Mouse (Mus musculus) liver, embryonic 16.5 days (tissue): ENCODE data around the gene H3f3b. TPM values are rescaled to one million over a fixed set of nuclear protein-coding genes. Genes with fewer than 3 reads are reported as not detected.
A peak's percentile ranks its signal among the peaks of the same experiment; 100 is the strongest.

ENCODE experiments used
- ATAC-seq: fragments of 200-750 bp; cut with Nextera tagmentation; 2 replicates; pipeline ENCODE4 v1.8.0; 2017; ENCODE audit warnings: low read depth, mild to moderate bottlenecking, moderate number of reproducible peaks, moderate library complexity
- H3K27ac ChIP-seq: fragments of 300-500 bp; sonication (generic); 2 replicates; pipeline ENCODE4 v1.5.1; 2014; ENCODE audit warnings: mild to moderate bottlenecking, low read length
- H3K27me3 ChIP-seq: fragments of 300-500 bp; sonication (generic); 2 replicates; pipeline ENCODE4 v1.6.1; 2014; ENCODE audit warnings: low read depth, low read length, mixed read lengths; ENCODE audit not compliant: control insufficient read depth, insufficient read depth
- H3K36me3 ChIP-seq: fragments of 300-500 bp; sonication (generic); 2 replicates; pipeline ENCODE4 v1.6.1; 2014; ENCODE audit warnings: mild to moderate bottlenecking; ENCODE audit not compliant: control insufficient read depth, insufficient read depth
- H3K4me1 ChIP-seq: fragments of 300-500 bp; sonication (generic); 2 replicates; pipeline ENCODE4 v1.6.1; 2014; ENCODE audit warnings: low read depth, low read length, mixed read lengths; ENCODE audit not compliant: control insufficient read depth
- H3K4me2 ChIP-seq: fragments of 300-500 bp; sonication (generic); 2 replicates; pipeline ENCODE4 v1.6.1; 2014; ENCODE audit warnings: low read depth, low read length, mixed read lengths
- H3K4me3 ChIP-seq: fragments of 300-500 bp; sonication (generic); 2 replicates; pipeline ENCODE4 v1.5.1; 2014; ENCODE audit warnings: low read depth, mild to moderate bottlenecking, low read length
- H3K9ac ChIP-seq: fragments of 300-500 bp; sonication (generic); 2 replicates; pipeline ENCODE4 v1.6.1; 2014; ENCODE audit warnings: low read depth, low read length
- H3K9me3 ChIP-seq: fragments of 300-500 bp; sonication (generic); replicated peaks from 2 replicates; pipeline ENCODE4 v1.6.1; 2016; ENCODE audit warnings: low read length; ENCODE audit not compliant: control insufficient read depth
- WGBS: fragments of 180-500 bp; shearing (Covaris S2); extraction: QIAGEN DNeasy Blood & Tissue Kit; methylation state at CpG from one replicate; pipeline ENCODE4 v1.1.7; 2014; ENCODE audit not compliant: insufficient replicate concordance; 5-methylcytosine and 5-hydroxymethylcytosine counted together
- polyA plus RNA-seq: library from polyadenylated mRNA; unstranded; fragments of >200 nt; fragmentation: Nextera tagmentation; extraction: Ambion mirVana; gene quantifications from 2 replicates; pipeline ENCODE4 v1.2.1, GENCODE M21; 2015

The H3f3b gene
- polyA plus RNA-seq, 1 experiment from 2014 or later, result 527 TPM

- no peak for ATAC-seq
- 80% methylated on average over 13 of the region's 13 CpGs for WGBS
- Histone ChIP-seq H3K4me2 (no peak overlapping the region), H3K9ac (no peak overlapping the region), H3K4me1 (peaks cover 34% of the 10 kb centered on the region), H3K4me3 (no peak overlapping the region), H3K9me3 (no peaks in the 10 kb centered on the region), H3K27ac (no peak overlapping the region), H3K27me3 (peaks cover 12% of the 10 kb centered on the region), H3K36me3 (0 out of 2 replicates have a peak, but pooled peaks cover 3% of the 10 kb centered on the region)
Observed at GRCm38 (mm10) chr11:116008832-116009375, 18.9 kb downstream of the H3f3b start.

- H3K4me2 ChIP-seq, result no peak overlapping the region
- H3K4me1 ChIP-seq, result peaks cover 34% of the 10 kb centered on the region
- 0 out of 2 replicates have a peak, but pooled peaks cover 3% of the 10 kb centered on the region for H3K36me3 ChIP-seq
- peaks cover 11% of the 10 kb centered on the region for H3K27me3 ChIP-seq
- no peak overlapping the region for H3K4me3 ChIP-seq
- no peak overlapping the region for H3K27ac ChIP-seq
- 69% methylated on average over 11 of the region's 11 CpGs for WGBS
- no peak overlapping the region for H3K9ac ChIP-seq
- ATAC-seq, result no peak
- no peaks in the 10 kb centered on the region for H3K9me3 ChIP-seq
Observed at GRCm38 (mm10) chr11:116008411-116008810, 19.4 kb downstream of the H3f3b start.

GRCm38 (mm10) chr11:116007095-116007850 is 20.5 kb downstream of the H3f3b start:
- Histone ChIP-seq H3K9ac (no peak overlapping the region), H3K9me3 (no peaks in the 10 kb centered on the region), H3K36me3 (0 out of 2 replicates have a peak, but pooled peaks cover 3% of the 10 kb centered on the region), H3K27me3 (peaks cover under 1% of the 10 kb centered on the region; the same call in 1 of the 2 replicates), H3K4me2 (no peak overlapping the region), H3K4me1 (peaks cover 27% of the 10 kb centered on the region), H3K27ac (no peak overlapping the region), H3K4me3 (no peak overlapping the region)
- no peak for ATAC-seq
- WGBS, result 80% methylated on average over 28 of the region's 28 CpGs

GRCm38 (mm10) chr11:116005701-116006419 is 21.9 kb downstream of the H3f3b start:
- peak overlapping the region; percentile 63 for H3K4me2 ChIP-seq
- no peak for ATAC-seq
- H3K9ac ChIP-seq, result no peak overlapping the region; the same call in 1 of the 2 replicates
- 0 out of 2 replicates have a peak, but pooled peaks cover 3% of the 10 kb centered on the region for H3K36me3 ChIP-seq
- peaks cover 24% of the 10 kb centered on the region for H3K4me1 ChIP-seq
- no peaks in the 10 kb centered on the region for H3K27me3 ChIP-seq
- 62% methylated on average over 9 of the region's 9 CpGs for WGBS
- no peak overlapping the region; the same call in 1 of the 2 replicates for H3K4me3 ChIP-seq
- no peaks in the 10 kb centered on the region for H3K9me3 ChIP-seq
- H3K27ac ChIP-seq, result peak overlapping the region; percentile 80

GRCm38 (mm10) chr11:116004840-116005700 is 22.7 kb downstream of the H3f3b start:
- no peaks in the 10 kb centered on the region; the same call in 1 of the 2 replicates for H3K27me3 ChIP-seq
- 3% methylated on average over 53 of the region's 54 CpGs for WGBS

GRCm38 (mm10) chr11:116004186-116004823 is 23.5 kb downstream of the H3f3b start:
- Histone ChIP-seq H3K4me1 (peaks cover 24% of the 10 kb centered on the region), H3K4me2 (peak overlapping the region; percentile 63), H3K9ac (peak overlapping the region; percentile 42; the same call in 1 of the 2 replicates), H3K27me3 (no peaks in the 10 kb centered on the region; the same call in 1 of the 2 replicates), H3K36me3 (0 out of 2 replicates have a peak, but pooled peaks cover 3% of the 10 kb centered on the region), H3K9me3 (no peaks in the 10 kb centered on the region), H3K4me3 (peak overlapping the region; percentile 38), H3K27ac (0 out of 2 replicates have a peak overlapping the region, but pooled peaks have one; percentile 3)
- 0 out of 2 replicates have a peak, but pooled peaks have one; percentile 2 for ATAC-seq
- 11% methylated on average over 8 of the region's 8 CpGs for WGBS

More at GRCm38 (mm10) chr11:116004840-116005700, 22.7 kb downstream of the H3f3b start:
- ATAC-seq, result peak; percentile 79
- Histone ChIP-seq H3K9ac (peak overlapping the region; percentile 42), H3K4me1 (peaks cover 24% of the 10 kb centered on the region), H3K4me3 (peak overlapping the region; percentile 38), H3K4me2 (peak overlapping the region; percentile 63), H3K27ac (peak overlapping the region; percentile 80), H3K9me3 (no peaks in the 10 kb centered on the region), H3K36me3 (0 out of 2 replicates have a peak, but pooled peaks cover 3% of the 10 kb centered on the region)

GRCm38 (mm10) chr11:116002894-116003293 is 24.9 kb downstream of the H3f3b start:
- H3K27me3 ChIP-seq, result no peaks in the 10 kb centered on the region; the same call in 1 of the 2 replicates
- no peak overlapping the region for H3K9ac ChIP-seq
- no peaks in the 10 kb centered on the region for H3K36me3 ChIP-seq
- 74% methylated on average over 3 of the region's 3 CpGs for WGBS
- no peaks in the 10 kb centered on the region for H3K9me3 ChIP-seq
- H3K4me2 ChIP-seq, result no peak overlapping the region
- H3K4me3 ChIP-seq, result no peak overlapping the region
- peaks cover 24% of the 10 kb centered on the region for H3K4me1 ChIP-seq
- H3K27ac ChIP-seq, result no peak overlapping the region
- ATAC-seq, result no peak

GRCm38 (mm10) chr11:116001725-116002124 is 26.0 kb downstream of the H3f3b start:
- H3K27me3 ChIP-seq, result no peaks in the 10 kb centered on the region; the same call in 1 of the 2 replicates
- no peak overlapping the region for H3K4me2 ChIP-seq
- H3K27ac ChIP-seq, result no peak overlapping the region
- 50% methylated on average over 6 of the region's 6 CpGs for WGBS
- no peak overlapping the region for H3K9ac ChIP-seq
- peaks cover 24% of the 10 kb centered on the region for H3K4me1 ChIP-seq
- ATAC-seq, result no peak
- no peaks in the 10 kb centered on the region for H3K9me3 ChIP-seq
- H3K36me3 ChIP-seq, result no peaks in the 10 kb centered on the region
- H3K4me3 ChIP-seq, result no peak overlapping the region
